Mouse (Mus musculus): ENCODE data around the gene Olfr877. TPM values are rescaled to one million over a fixed set of nuclear protein-coding genes. Genes with fewer than 3 reads are reported as not detected.

Olfr877 gene
- polyA plus RNA-seq (2017; shearing (Covaris generic)), result not detected

GRCm38 (mm10) chr9:37853969-37854368 lies at the start of gene Olfr877:
Olfr877 (plus strand) TSS chr9:37854269.

GRCm38 (mm10) chr9:37896661-37897060 lies 42.6 kb downstream of the Olfr877 start, which contains the start of gene Olfr145:
Olfr145 (plus strand) TSS chr9:37896724.

Other genes with a start within 250 kb of the Olfr877 start
- 0.70 TPM for gene Spa17, start 240.5 kb upstream of the Olfr877 start, polyA plus RNA-seq (2017; shearing (Covaris generic))
- gene Tbrg1, start 197.0 kb upstream of the Olfr877 start, polyA plus RNA-seq (2017; shearing (Covaris generic)), result 184 TPM
- gene Panx3, start 185.0 kb upstream of the Olfr877 start, polyA plus RNA-seq (2017; shearing (Covaris generic)), result not detected
- not detected for gene Olfr160, start 138.0 kb upstream of the Olfr877 start, polyA plus RNA-seq (2017; shearing (Covaris generic))
- not detected for gene Olfr874, start 109.2 kb upstream of the Olfr877 start, polyA plus RNA-seq (2017; shearing (Covaris generic))
- not detected for gene Olfr875, start 82.4 kb upstream of the Olfr877 start, polyA plus RNA-seq (2017; shearing (Covaris generic))
- not detected for gene Olfr876, start 51.2 kb upstream of the Olfr877 start, polyA plus RNA-seq (2017; shearing (Covaris generic))
- gene Olfr145, start 42.5 kb downstream of the Olfr877 start, polyA plus RNA-seq (2017; shearing (Covaris generic)), result not detected
- not detected for gene Olfr878, start 63.6 kb downstream of the Olfr877 start, polyA plus RNA-seq (2017; shearing (Covaris generic))
- gene Olfr881, start 137.6 kb downstream of the Olfr877 start, polyA plus RNA-seq (2017; shearing (Covaris generic)), result not detected
- gene Olfr883, start 171.5 kb downstream of the Olfr877 start, polyA plus RNA-seq (2017; shearing (Covaris generic)), result not detected
- gene Olfr884, start 192.3 kb downstream of the Olfr877 start, polyA plus RNA-seq (2017; shearing (Covaris generic)), result not detected
- not detected for gene Olfr885, start 207.1 kb downstream of the Olfr877 start, polyA plus RNA-seq (2017; shearing (Covaris generic))
- not detected for gene Olfr887, start 229.8 kb downstream of the Olfr877 start, polyA plus RNA-seq (2017; shearing (Covaris generic))

All from activated CD4-positive, CD25-positive, alpha-beta regulatory T cell, adult 9 weeks (primary cell).